Mouse (Mus musculus) small intestine, adult 2 months (tissue): ENCODE data around the gene Mapk1ip1l. TPM values are rescaled to one million over a fixed set of nuclear protein-coding genes. Genes with fewer than 3 reads are reported as not detected.

Source experiments
- H3K27ac ChIP-seq: fragments of 200-500 bp; 2 replicates; pipeline ENCODE4 v1.5.1; 2012; ENCODE audit warnings: low read depth, low read length, control low read depth, inconsistent platforms; ENCODE audit not compliant: insufficient read depth
- H3K27me3 ChIP-seq: fragments of 200-500 bp; 2 replicates; pipeline ENCODE4 v1.6.1; 2012; ENCODE audit warnings: mild to moderate bottlenecking, moderate library complexity, low read length, inconsistent platforms; ENCODE audit not compliant: control insufficient read depth, insufficient read depth
- H3K36me3 ChIP-seq: fragments of 200-500 bp; 2 replicates; pipeline ENCODE4 v1.6.1; 2012; ENCODE audit warnings: mild to moderate bottlenecking, low read length, control low read depth, inconsistent platforms; ENCODE audit not compliant: control insufficient read depth, insufficient read depth
- H3K4me1 ChIP-seq: fragments of 200-500 bp; 2 replicates; pipeline ENCODE4 v1.6.1; 2012; ENCODE audit warnings: low read length, inconsistent platforms, mixed read lengths; ENCODE audit not compliant: control insufficient read depth, insufficient read depth, insufficient read length
- H3K4me3 ChIP-seq: fragments of 200-500 bp; 2 replicates; pipeline ENCODE4 v1.5.1; 2012; ENCODE audit warnings: low read depth, mild to moderate bottlenecking, control low read depth, inconsistent platforms, low read length, moderate library complexity
- CTCF ChIP-seq: fragments of 200-500 bp; IDR thresholded peaks from 2 replicates; pipeline ENCODE4 v1.5.1; 2012; ENCODE audit warnings: low read depth, mild to moderate bottlenecking, control low read depth, inconsistent platforms, low read length, moderate library complexity, mixed read lengths; ENCODE audit not compliant: insufficient replicate concordance, insufficient read length; ENCODE audit errors: extremely low read depth
- POLR2A ChIP-seq: fragments of 200-500 bp; IDR thresholded peaks from 2 replicates; pipeline ENCODE4 v1.6.1; 2012; ENCODE audit warnings: low read depth, mild to moderate bottlenecking, control low read depth, inconsistent platforms, low read length, moderate library complexity
- WGBS: fragments of 180-500 bp; shearing (Covaris S2); methylation state at CpG from one replicate; pipeline ENCODE4 v1.1.7; 2018; 5-methylcytosine and 5-hydroxymethylcytosine counted together
- polyA plus RNA-seq: library from polyadenylated mRNA; depleted of rRNA; stranded (reverse); fragments of >200 nt; gene quantifications from 2 replicates; pipeline ENCODE4 v1.2.3, GENCODE M21; 2012; rRNA removed

The Mapk1ip1l gene
- polyA plus RNA-seq, 1 experiment, result 94.6 TPM

DNA sequence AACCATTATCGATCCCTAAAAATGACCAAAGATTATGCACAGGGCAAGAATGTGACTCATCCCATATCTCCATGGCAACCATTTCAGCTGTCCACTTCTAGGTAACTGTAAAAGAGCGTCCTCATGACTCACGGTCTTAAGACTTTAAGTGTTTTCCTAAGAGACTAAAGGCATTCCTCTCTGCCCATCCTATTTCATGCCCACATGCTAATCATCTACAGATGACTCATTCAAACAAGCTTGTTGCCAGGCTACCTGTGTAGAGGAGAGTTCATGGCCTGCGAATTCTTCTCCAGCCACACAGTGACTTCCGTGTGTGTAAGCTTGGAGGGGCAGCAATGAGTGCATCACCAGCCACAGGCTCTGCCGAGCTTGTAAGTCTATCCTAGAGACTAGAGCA lies 73.6 kb downstream of the Mapk1ip1l start:
- H3K36me3 ChIP-seq, result no peaks in the 10 kb centered on the region
- peaks cover 51% of the 10 kb centered on the region for H3K4me1 ChIP-seq
- no peak overlapping the region for H3K4me3 ChIP-seq
- H3K27ac ChIP-seq, result peak overlapping the region; percentile 88
- WGBS, result 28% methylated on average over 6 of the region's 6 CpGs
- no peaks in the 10 kb centered on the region for H3K27me3 ChIP-seq
- TF ChIP-seq POLR2A, result no peak
- no peak for TF ChIP-seq CTCF

Other genes with a start within 250 kb of the Mapk1ip1l start
- 27.1 and 35.7 TPM in 2 replicates for gene Gch1, start 108.9 kb upstream of the Mapk1ip1l start, polyA plus RNA-seq
- 0.69 and 1.3 TPM in 2 replicates for gene Wdhd1, start 21.4 kb upstream of the Mapk1ip1l start, polyA plus RNA-seq
- 1.1 and 2.7 TPM in 2 replicates for gene Socs4, start 21.3 kb upstream of the Mapk1ip1l start, polyA plus RNA-seq
- 379 and 1,527 TPM in 2 replicates for gene Lgals3, start 69.5 kb downstream of the Mapk1ip1l start, polyA plus RNA-seq
- 0.42 and 2.5 TPM in 2 replicates for gene Dlgap5, start 120.1 kb downstream of the Mapk1ip1l start, polyA plus RNA-seq
- 11.7 and 33.1 TPM in 2 replicates for gene Fbxo34, start 152.2 kb downstream of the Mapk1ip1l start, polyA plus RNA-seq